Mouse (Mus musculus) intestine, embryonic 15.5 days (tissue): Measurements from ENCODE around the gene Foxk1. TPM values are rescaled to one million over a fixed set of nuclear protein-coding genes. Genes with fewer than 3 reads are reported as not detected.

Experiments used
- ATAC-seq: fragments of 200-750 bp; cut with Nextera tagmentation; 2 replicates; pipeline ENCODE4 v1.8.0; 2017; ENCODE audit warnings: moderate TSS enrichment, moderate library complexity
- H3K27ac ChIP-seq: fragments of 300-500 bp; sonication (generic); 2 replicates; pipeline ENCODE4 v1.5.1; 2015; ENCODE audit warnings: mild to moderate bottlenecking, inconsistent platforms
- H3K27me3 ChIP-seq: fragments of 300-500 bp; sonication (generic); replicated peaks from 2 replicates; pipeline ENCODE4 v1.6.1; 2015; ENCODE audit warnings: inconsistent platforms
- H3K36me3 ChIP-seq: fragments of 300-500 bp; sonication (generic); 2 replicates; pipeline ENCODE4 v1.6.1; 2015; ENCODE audit warnings: inconsistent platforms
- H3K4me1 ChIP-seq: fragments of 300-500 bp; sonication (generic); replicated peaks from 2 replicates; pipeline ENCODE4 v1.6.1; 2015; ENCODE audit warnings: inconsistent platforms
- H3K4me2 ChIP-seq: fragments of 300-500 bp; sonication (generic); replicated peaks from 2 replicates; pipeline ENCODE4 v1.6.1; 2015; ENCODE audit warnings: mild to moderate bottlenecking, inconsistent platforms
- H3K4me3 ChIP-seq: fragments of 300-500 bp; sonication (generic); replicated peaks from 2 replicates; pipeline ENCODE4 v1.5.1; 2015; ENCODE audit warnings: inconsistent platforms
- H3K9ac ChIP-seq: fragments of 300-500 bp; sonication (generic); 2 replicates; pipeline ENCODE4 v1.6.1; 2015; ENCODE audit warnings: inconsistent platforms
- H3K9me3 ChIP-seq: fragments of 300-500 bp; sonication (generic); 2 replicates; pipeline ENCODE4 v1.6.1; 2016; ENCODE audit warnings: inconsistent platforms
- WGBS: fragments of 180-500 bp; shearing (Covaris S2); methylation state at CpG from one replicate; pipeline ENCODE4 v1.1.7; 2015; 5-methylcytosine and 5-hydroxymethylcytosine counted together
- polyA plus RNA-seq: library from polyadenylated mRNA; unstranded; fragments of >200 nt; fragmentation: Nextera tagmentation; extraction: Ambion mirVana; gene quantifications from 2 replicates; pipeline ENCODE4 v1.2.1, GENCODE M21; 2015

Gene Foxk1
- polyA plus RNA-seq: 4.3 and 5.3 TPM in 2 replicates

GRCm38 (mm10) chr5:142400981-142401640 is at the start of gene Foxk1:
Gene Foxk1, plus strand, starts transcription at chr5:142401497.
- Histone ChIP-seq H3K9ac (peak within 1 kb of the TSS; percentile 98), H3K36me3 (no peaks in the 10 kb centered on the region), H3K4me2 (peak within 1 kb of the TSS; percentile 85), H3K4me3 (peak within 1 kb of the TSS; percentile 99), H3K27ac (peak within 1 kb of the TSS; percentile 77), H3K27me3 (no peaks in the 10 kb centered on the region), H3K9me3 (no peaks in the 10 kb centered on the region), H3K4me1 (peaks cover 30% of the 10 kb centered on the region)
- under 1% methylated on average over 47 of the region's 60 CpGs for WGBS
- peak; percentile 91 for ATAC-seq

GRCm38 (mm10) chr5:142352336-142352892 is 48.9 kb upstream of the Foxk1 start:
- no peak overlapping the region for H3K4me2 ChIP-seq
- H3K4me3 ChIP-seq: no peak overlapping the region
- H3K9ac ChIP-seq: no peak overlapping the region
- no peaks in the 10 kb centered on the region for H3K9me3 ChIP-seq
- H3K36me3 ChIP-seq: no peaks in the 10 kb centered on the region
- no peak for ATAC-seq
- 88% methylated on average over 5 of the region's 5 CpGs for WGBS
- no peaks in the 10 kb centered on the region for H3K27me3 ChIP-seq
- no peak overlapping the region for H3K27ac ChIP-seq
- no peaks in the 10 kb centered on the region for H3K4me1 ChIP-seq

- no peaks in the 10 kb centered on the region for H3K36me3 ChIP-seq
- ATAC-seq: no peak
- H3K27ac ChIP-seq: no peak overlapping the region
- H3K4me2 ChIP-seq: no peak overlapping the region
- no peaks in the 10 kb centered on the region for H3K9me3 ChIP-seq
- H3K27me3 ChIP-seq: no peaks in the 10 kb centered on the region
- no peak overlapping the region for H3K4me3 ChIP-seq
- H3K9ac ChIP-seq: no peak overlapping the region
- WGBS: 94% methylated on average over 3 of the region's 3 CpGs
- H3K4me1 ChIP-seq: no peaks in the 10 kb centered on the region
Measured at GRCm38 (mm10) chr5:142355144-142355543, 46.2 kb upstream of the Foxk1 start.

DNA sequence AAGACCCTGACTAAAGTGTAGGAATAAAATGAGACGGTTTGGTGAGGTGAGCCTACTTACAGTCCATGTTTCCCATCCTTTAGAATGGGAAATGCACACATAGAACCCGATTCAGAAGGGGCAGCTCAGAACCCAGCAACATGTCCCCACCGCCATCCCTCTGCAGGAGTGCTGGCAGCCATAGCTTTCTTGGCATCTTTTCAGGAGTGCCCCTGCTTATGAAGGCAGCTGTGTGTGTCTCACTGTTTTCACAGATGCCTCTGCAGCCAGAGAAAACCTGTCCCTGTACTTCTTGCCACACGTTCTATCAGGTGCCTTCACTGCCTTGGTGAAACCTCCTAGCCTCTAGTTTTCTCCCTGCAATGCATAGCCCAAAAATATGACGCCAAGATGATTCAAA is 40.1 kb upstream of the Foxk1 start:
- Histone ChIP-seq H3K9ac (no peak overlapping the region), H3K27me3 (no peaks in the 10 kb centered on the region), H3K4me3 (no peak overlapping the region), H3K4me2 (no peak overlapping the region), H3K36me3 (no peaks in the 10 kb centered on the region), H3K27ac (no peak overlapping the region), H3K4me1 (no peaks in the 10 kb centered on the region), H3K9me3 (no peaks in the 10 kb centered on the region)
- no peak for ATAC-seq
- 65% methylated on average over 5 of the region's 5 CpGs for WGBS

- Histone ChIP-seq H3K9me3 (no peaks in the 10 kb centered on the region), H3K4me3 (no peak overlapping the region), H3K36me3 (no peaks in the 10 kb centered on the region), H3K4me1 (peaks cover 3% of the 10 kb centered on the region; the same call in 1 of the 2 replicates), H3K9ac (no peak overlapping the region), H3K27me3 (no peaks in the 10 kb centered on the region), H3K4me2 (no peak overlapping the region), H3K27ac (no peak overlapping the region)
- ATAC-seq: no peak
- WGBS: 73% methylated on average over 3 of the region's 3 CpGs
Measured at GRCm38 (mm10) chr5:142362894-142363293, 38.4 kb upstream of the Foxk1 start.

- 64% methylated on average over 5 of the region's 5 CpGs for whole genome bisulfite sequencing
- Histone ChIP-seq H3K36me3 (no peaks in the 10 kb centered on the region), H3K4me1 (peaks cover 9% of the 10 kb centered on the region; the same call in 1 of the 2 replicates), H3K27me3 (no peaks in the 10 kb centered on the region), H3K9ac (no peak overlapping the region), H3K9me3 (no peaks in the 10 kb centered on the region), H3K4me3 (no peak overlapping the region), H3K4me2 (no peak overlapping the region), H3K27ac (no peak overlapping the region)
- ATAC-seq: no peak
Measured at GRCm38 (mm10) chr5:142364095-142364494, 37.2 kb upstream of the Foxk1 start.

DNA sequence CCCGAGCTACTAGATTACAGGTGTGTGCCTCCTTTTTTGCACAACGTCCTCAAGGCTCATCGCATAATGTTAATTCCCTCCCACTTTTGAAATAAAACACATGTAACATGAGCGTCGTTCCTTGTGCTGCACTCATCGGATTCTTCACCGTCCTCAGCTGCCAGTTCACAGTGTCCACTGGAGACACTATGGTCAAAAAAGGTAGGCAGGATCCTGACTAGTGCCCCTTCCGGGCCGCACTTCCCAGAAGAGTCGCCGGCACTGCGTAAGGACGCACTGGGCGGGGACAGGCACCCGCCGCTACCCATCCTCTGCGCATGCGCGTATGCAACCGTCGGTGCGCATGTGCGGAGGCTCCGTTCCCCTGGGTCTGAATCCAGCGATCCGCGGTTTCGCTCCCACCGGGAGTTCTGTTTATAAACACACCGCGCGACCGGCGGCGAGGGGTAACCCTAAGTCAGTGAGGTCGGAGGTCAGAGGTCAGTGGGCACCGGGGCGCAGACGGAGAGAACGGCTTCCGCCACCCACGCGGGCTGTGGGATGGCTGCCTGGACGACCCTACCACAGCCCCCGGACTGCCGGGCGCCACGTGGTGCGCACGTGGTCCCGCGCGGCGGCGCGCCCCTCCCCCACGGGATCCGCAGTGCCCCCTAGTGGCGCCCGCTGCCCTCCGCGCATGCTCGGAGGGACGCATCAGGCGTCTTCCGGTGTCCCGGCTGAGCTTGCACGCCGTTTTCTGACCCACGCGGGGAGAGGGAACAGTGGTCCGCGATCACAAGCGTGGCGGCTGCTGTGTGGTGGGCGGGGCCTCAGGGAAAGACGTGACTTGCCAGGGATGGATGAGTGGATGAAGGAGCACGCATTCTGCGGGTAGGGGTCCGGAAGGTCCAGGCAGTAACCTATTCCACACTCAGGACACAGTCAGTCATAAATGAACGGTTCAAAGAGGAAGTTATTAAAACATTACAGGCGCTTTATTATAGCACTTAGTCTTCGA is 33.9 kb upstream of the Foxk1 start:
- no peaks in the 10 kb centered on the region for H3K36me3 ChIP-seq
- H3K27ac ChIP-seq: peak overlapping the region; percentile 49
- under 1% methylated on average over 82 of the region's 83 CpGs for WGBS
- H3K27me3 ChIP-seq: no peaks in the 10 kb centered on the region
- peaks cover 18% of the 10 kb centered on the region for H3K4me1 ChIP-seq
- peak overlapping the region; percentile 57 for H3K9ac ChIP-seq
- peak; percentile 95 for ATAC-seq
- H3K9me3 ChIP-seq: no peaks in the 10 kb centered on the region
- peak overlapping the region; percentile 66 for H3K4me3 ChIP-seq
- H3K4me2 ChIP-seq: peak overlapping the region; percentile 67

- H3K36me3 ChIP-seq: no peaks in the 10 kb centered on the region
- peak overlapping the region; percentile 57 for H3K9ac ChIP-seq
- WGBS: 41% methylated on average over 5 of the region's 5 CpGs
Measured at GRCm38 (mm10) chr5:142368122-142368521, 33.2 kb upstream of the Foxk1 start.

GRCm38 (mm10) chr5:142370406-142371171 is 30.7 kb upstream of the Foxk1 start:
- WGBS: 94% methylated on average over 4 of the region's 4 CpGs
- Histone ChIP-seq H3K9me3 (no peaks in the 10 kb centered on the region), H3K4me3 (no peak overlapping the region), H3K4me2 (no peak overlapping the region), H3K4me1 (peaks cover 18% of the 10 kb centered on the region), H3K9ac (no peak overlapping the region), H3K36me3 (no peaks in the 10 kb centered on the region), H3K27ac (no peak overlapping the region), H3K27me3 (no peaks in the 10 kb centered on the region)
- no peak for ATAC-seq

More at GRCm38 (mm10) chr5:142368122-142368521, 33.2 kb upstream of the Foxk1 start:
- no peak for ATAC-seq
- H3K9me3 ChIP-seq: no peaks in the 10 kb centered on the region
- peak overlapping the region; percentile 66 for H3K4me3 ChIP-seq
- H3K4me1 ChIP-seq: peaks cover 18% of the 10 kb centered on the region
- peak overlapping the region; percentile 67 for H3K4me2 ChIP-seq
- no peaks in the 10 kb centered on the region for H3K27me3 ChIP-seq
- H3K27ac ChIP-seq: peak overlapping the region; percentile 49

DNA sequence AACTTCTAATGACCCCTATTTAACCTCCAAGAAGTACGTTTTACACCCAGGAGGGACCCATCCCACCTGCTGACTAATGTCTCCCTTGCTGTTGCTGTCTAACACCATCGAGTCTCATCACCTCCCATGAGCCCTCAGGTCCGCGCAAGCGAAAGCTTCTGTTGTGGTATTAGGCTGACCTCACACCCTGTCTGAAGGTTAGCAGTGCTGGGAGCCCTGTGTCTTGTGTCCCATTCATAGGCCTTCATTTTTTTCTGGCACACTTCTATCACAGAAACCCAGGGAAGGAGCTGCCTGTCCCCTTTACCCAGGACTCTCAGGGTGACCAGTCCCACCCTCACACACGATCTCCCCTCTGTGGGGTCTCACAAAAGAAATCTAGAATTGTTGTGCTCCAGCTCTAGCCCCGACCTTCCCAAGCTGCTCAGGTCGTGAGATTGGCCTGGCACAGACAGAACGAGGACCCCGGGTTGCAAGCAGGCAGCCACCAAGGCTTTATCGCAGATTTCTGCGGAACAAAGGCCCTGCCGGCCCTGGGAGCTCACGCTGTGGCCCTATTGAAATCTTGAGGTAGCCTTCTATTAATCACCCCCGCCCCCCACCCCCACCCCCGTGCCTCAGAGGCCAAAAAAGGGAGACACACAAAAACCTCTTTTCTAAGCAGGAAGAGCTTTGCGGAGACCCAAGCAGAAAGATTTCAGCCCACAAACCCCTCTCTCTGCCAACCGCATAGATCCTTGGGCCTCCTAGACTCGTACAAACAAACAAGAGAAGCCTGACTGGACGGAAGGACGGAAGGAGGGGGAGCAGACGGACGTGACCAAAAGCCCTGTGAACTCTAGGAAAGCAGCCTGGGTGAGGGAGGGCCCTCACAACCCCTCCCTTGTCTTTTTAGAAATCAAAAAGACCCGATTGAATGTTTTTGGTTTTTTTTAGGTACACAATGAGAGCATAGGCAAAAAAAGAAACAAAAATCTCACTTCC is 29.8 kb upstream of the Foxk1 start:
- H3K4me3 ChIP-seq: no peak overlapping the region
- no peaks in the 10 kb centered on the region for H3K27me3 ChIP-seq
- peak overlapping the region; percentile 34 for H3K4me2 ChIP-seq
- H3K36me3 ChIP-seq: no peaks in the 10 kb centered on the region
- WGBS: 22% methylated on average over 24 of the region's 24 CpGs
- ATAC-seq: no peak
- H3K9me3 ChIP-seq: no peaks in the 10 kb centered on the region
- H3K27ac ChIP-seq: peak overlapping the region; percentile 52; the same call in 1 of the 2 replicates
- H3K9ac ChIP-seq: peak overlapping the region; percentile 29
- peaks cover 18% of the 10 kb centered on the region for H3K4me1 ChIP-seq

DNA sequence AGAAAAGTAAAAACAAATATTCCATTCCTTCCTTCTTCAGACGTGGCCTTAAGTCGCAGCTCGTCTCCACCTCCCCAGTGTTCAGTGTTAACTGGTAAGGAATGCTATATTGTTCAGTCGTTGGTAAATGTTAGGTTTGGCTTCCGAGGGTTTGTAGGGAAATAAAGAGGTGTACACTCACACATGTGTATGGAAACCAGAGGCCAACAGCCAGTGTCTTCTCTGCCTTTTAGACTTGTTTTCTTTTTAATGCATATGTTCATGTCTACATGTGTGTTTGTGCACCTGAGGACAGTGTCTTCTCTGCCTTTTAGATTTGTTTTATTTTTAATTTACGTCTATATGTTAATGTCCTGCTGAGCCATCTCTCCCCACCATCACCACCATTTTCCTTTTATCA is 29.1 kb upstream of the Foxk1 start:
- Histone ChIP-seq H3K4me3 (no peak overlapping the region), H3K36me3 (no peaks in the 10 kb centered on the region), H3K4me2 (no peak overlapping the region), H3K4me1 (peaks cover 15% of the 10 kb centered on the region), H3K27me3 (no peaks in the 10 kb centered on the region), H3K9ac (no peak overlapping the region), H3K9me3 (no peaks in the 10 kb centered on the region), H3K27ac (no peak overlapping the region)
- 47% methylated on average over 6 of the region's 6 CpGs for WGBS
- ATAC-seq: no peak
